Mouse (Mus musculus) B cell, adult 2 months (primary cell): ENCODE results near the gene Gm9803.

Source experiments
- DNase-seq, 2 experiments: peaks; one replicate each; pipeline ENCODE4 v3.0.0; 2022

Gene Gm9803

GRCm38 (mm10) chr10:43516992-43517660 lies 6.8 kb upstream of the Gm9803 start:
- no peak for DNase-seq

- no peak for DNase-seq
Measured at GRCm38 (mm10) chr10:43517836-43518235, 6.0 kb upstream of the Gm9803 start.

GRCm38 (mm10) chr10:43518368-43518767 lies 5.5 kb upstream of the Gm9803 start:
- no peak for DNase-seq

- no peak for DNase-seq
Measured at GRCm38 (mm10) chr10:43519977-43520376, 3.9 kb upstream of the Gm9803 start.

GRCm38 (mm10) chr10:43527283-43528269 lies 3.7 kb downstream of the Gm9803 start:
- DNase-seq: no peak

GRCm38 (mm10) chr10:43534382-43534781 lies 10.5 kb downstream of the Gm9803 start:
- no peak for DNase-seq

GRCm38 (mm10) chr10:43537652-43538051 lies 13.8 kb downstream of the Gm9803 start:
- DNase-seq: no peak

- no peak for DNase-seq
Measured at GRCm38 (mm10) chr10:43538831-43539230, 14.9 kb downstream of the Gm9803 start.

- DNase-seq: peak in 1 of 2 experiments; percentile 1
Measured at GRCm38 (mm10) chr10:43539746-43540310, 15.9 kb downstream of the Gm9803 start.

GRCm38 (mm10) chr10:43540442-43541152 lies 16.7 kb downstream of the Gm9803 start, which contains the start of gene 1700021F05Rik:
1700021F05Rik (minus strand) TSS chr10:43540994.
- DNase-seq: peak; percentile 98

- no peak for DNase-seq
Measured at GRCm38 (mm10) chr10:43541153-43541544, 17.3 kb downstream of the Gm9803 start.

GRCm38 (mm10) chr10:43549411-43549810 lies 25.5 kb downstream of the Gm9803 start:
- peak; percentile 9 to 12 for DNase-seq

- DNase-seq: no peak
Measured at GRCm38 (mm10) chr10:43550923-43551322, 27.0 kb downstream of the Gm9803 start.

GRCm38 (mm10) chr10:43551388-43551787 lies 27.5 kb downstream of the Gm9803 start:
- no peak for DNase-seq

- peak; percentile 48 to 61 for DNase-seq
Measured at GRCm38 (mm10) chr10:43557630-43558165, 33.8 kb downstream of the Gm9803 start.

GRCm38 (mm10) chr10:43559313-43559712 lies 35.4 kb downstream of the Gm9803 start:
- DNase-seq: no peak

- peak; percentile 35 to 45 for DNase-seq
Measured at GRCm38 (mm10) chr10:43560765-43561164, 36.9 kb downstream of the Gm9803 start.

GRCm38 (mm10) chr10:43561311-43561710 lies 37.4 kb downstream of the Gm9803 start:
- no peak for DNase-seq
